Mouse (Mus musculus) intestine, embryonic 16.5 days (tissue): ENCODE results near the gene Pafah2. TPM values are rescaled to one million over a fixed set of nuclear protein-coding genes. Genes with fewer than 3 reads are reported as not detected.

Experiments used
- ATAC-seq: fragments of 200-750 bp; cut with Nextera tagmentation; 2 replicates; pipeline ENCODE4 v1.8.0; 2017; ENCODE audit warnings: moderate TSS enrichment, moderate library complexity
- H3K27ac ChIP-seq: fragments of 300-500 bp; sonication (generic); 2 replicates; pipeline ENCODE4 v1.5.1; 2014; ENCODE audit warnings: mild to moderate bottlenecking, low read length
- H3K27me3 ChIP-seq: fragments of 300-500 bp; sonication (generic); replicated peaks from 2 replicates; pipeline ENCODE4 v1.6.1; 2014; ENCODE audit warnings: low read length, control low read depth, mixed read lengths; ENCODE audit not compliant: control insufficient read depth, insufficient read depth
- H3K36me3 ChIP-seq: fragments of 300-500 bp; sonication (generic); 2 replicates; pipeline ENCODE4 v1.6.1; 2014; ENCODE audit warnings: low read length, control low read depth; ENCODE audit not compliant: control insufficient read depth, insufficient read depth
- H3K4me1 ChIP-seq: fragments of 300-500 bp; sonication (generic); 2 replicates; pipeline ENCODE4 v1.6.1; 2014; ENCODE audit warnings: low read length, control low read depth, mixed read lengths; ENCODE audit not compliant: control insufficient read depth, insufficient read depth
- H3K4me2 ChIP-seq: fragments of 300-500 bp; sonication (generic); 2 replicates; pipeline ENCODE4 v1.6.1; 2014; ENCODE audit warnings: low read depth, low read length, control low read depth
- H3K4me3 ChIP-seq: fragments of 300-500 bp; sonication (generic); 2 replicates; pipeline ENCODE4 v1.5.1; 2014; ENCODE audit warnings: mild to moderate bottlenecking, low read length
- H3K9ac ChIP-seq: fragments of 300-500 bp; sonication (generic); 2 replicates; pipeline ENCODE4 v1.6.1; 2014; ENCODE audit warnings: low read depth, low read length
- H3K9me3 ChIP-seq: fragments of 300-500 bp; sonication (generic); 2 replicates; pipeline ENCODE4 v1.6.1; 2016; ENCODE audit warnings: low read length, control low read depth; ENCODE audit not compliant: control insufficient read depth
- WGBS: fragments of 180-500 bp; shearing (Covaris S2); extraction: QIAGEN DNeasy Blood & Tissue Kit; methylation state at CpG from one replicate; pipeline ENCODE4 v1.1.7; 2014; 5-methylcytosine and 5-hydroxymethylcytosine counted together
- polyA plus RNA-seq: library from polyadenylated mRNA; unstranded; fragments of >200 nt; fragmentation: Nextera tagmentation; extraction: Ambion mirVana; gene quantifications from 2 replicates; pipeline ENCODE4 v1.2.1, GENCODE M21; 2015

Pafah2 gene
- polyA plus RNA-seq, 1 experiment from 2014 or later: 61.6 TPM

GRCm38 (mm10) chr4:134401856-134402570 lies 5.9 kb downstream of the Pafah2 start:
- H3K4me2 ChIP-seq: peak overlapping the region; percentile 76
- peak overlapping the region; percentile 45 for H3K4me3 ChIP-seq
- peak overlapping the region; percentile 65; the same call in 1 of the 2 replicates for H3K9ac ChIP-seq
- peaks cover 25% of the 10 kb centered on the region for H3K4me1 ChIP-seq
- peak overlapping the region; percentile 67; the same call in 1 of the 2 replicates for H3K27ac ChIP-seq
- H3K36me3 ChIP-seq: no peaks in the 10 kb centered on the region
- ATAC-seq: peak; percentile 63
- no peaks in the 10 kb centered on the region for H3K9me3 ChIP-seq
- no peaks in the 10 kb centered on the region for H3K27me3 ChIP-seq
- 42% methylated on average over 16 of the region's 16 CpGs for WGBS

DNA sequence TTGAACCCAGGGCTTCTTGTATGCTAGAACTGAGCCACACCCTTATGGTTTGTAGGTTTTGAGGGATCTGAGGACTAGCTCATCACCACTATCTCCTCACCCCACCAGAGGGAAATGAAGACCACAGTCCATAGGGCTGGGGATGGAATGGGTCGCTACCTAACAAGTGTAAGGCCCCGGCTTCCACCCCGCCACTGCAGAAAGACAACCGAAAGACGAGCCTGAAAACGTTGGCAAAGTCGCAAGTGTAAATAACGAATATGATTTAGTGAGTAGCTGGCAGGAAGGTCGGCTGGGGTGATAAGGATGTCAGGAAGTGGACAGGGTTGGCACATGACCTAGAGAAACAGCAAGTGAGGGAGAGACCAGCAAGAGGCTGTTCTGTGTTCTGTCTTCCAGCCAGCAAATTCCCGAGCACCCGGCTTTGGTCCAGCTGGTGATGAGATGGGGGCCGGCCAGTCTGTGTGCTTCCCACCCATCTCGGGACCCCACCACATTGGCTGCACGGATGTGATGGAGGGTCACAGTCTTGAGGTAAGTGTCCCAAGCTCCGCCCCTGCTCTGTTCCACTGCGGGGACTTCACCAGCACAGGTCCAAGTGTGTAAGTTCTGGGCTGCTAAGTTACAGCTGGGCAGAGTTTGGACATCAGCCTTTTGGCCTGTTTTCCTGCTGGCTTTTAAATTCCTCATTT lies 6.6 kb downstream of the Pafah2 start:
- H3K9ac ChIP-seq: no peak overlapping the region
- H3K9me3 ChIP-seq: no peaks in the 10 kb centered on the region
- H3K4me2 ChIP-seq: no peak overlapping the region
- no peak overlapping the region for H3K4me3 ChIP-seq
- peak; percentile 13 for ATAC-seq
- 57% methylated on average over 16 of the region's 16 CpGs for whole genome bisulfite sequencing
- H3K4me1 ChIP-seq: peaks cover 21% of the 10 kb centered on the region
- peak overlapping the region; percentile 38; the same call in 1 of the 2 replicates for H3K27ac ChIP-seq
- H3K36me3 ChIP-seq: no peaks in the 10 kb centered on the region
- no peaks in the 10 kb centered on the region for H3K27me3 ChIP-seq

GRCm38 (mm10) chr4:134403721-134404120 lies 7.6 kb downstream of the Pafah2 start:
- H3K36me3 ChIP-seq: no peaks in the 10 kb centered on the region
- no peak overlapping the region for H3K4me2 ChIP-seq
- ATAC-seq: no peak
- H3K27ac ChIP-seq: no peak overlapping the region
- H3K4me3 ChIP-seq: no peak overlapping the region
- no peaks in the 10 kb centered on the region for H3K27me3 ChIP-seq
- 65% methylated on average over 7 of the region's 7 CpGs for WGBS
- no peaks in the 10 kb centered on the region for H3K9me3 ChIP-seq
- peaks cover 21% of the 10 kb centered on the region for H3K4me1 ChIP-seq
- no peak overlapping the region for H3K9ac ChIP-seq

GRCm38 (mm10) chr4:134409286-134409685 lies 13.2 kb downstream of the Pafah2 start:
- H3K27me3 ChIP-seq: no peaks in the 10 kb centered on the region
- no peaks in the 10 kb centered on the region for H3K9me3 ChIP-seq
- H3K36me3 ChIP-seq: 0 out of 2 replicates have a peak, but pooled peaks cover 3% of the 10 kb centered on the region
- H3K9ac ChIP-seq: no peak overlapping the region
- H3K4me2 ChIP-seq: no peak overlapping the region
- H3K4me1 ChIP-seq: no peaks in the 10 kb centered on the region
- no peak overlapping the region for H3K4me3 ChIP-seq
- ATAC-seq: no peak
- WGBS: 74% methylated on average over 5 of the region's 5 CpGs
- no peak overlapping the region for H3K27ac ChIP-seq

- Histone ChIP-seq H3K9ac (no peak overlapping the region), H3K4me1 (no peaks in the 10 kb centered on the region), H3K4me3 (no peak overlapping the region), H3K27me3 (no peaks in the 10 kb centered on the region), H3K4me2 (no peak overlapping the region), H3K36me3 (peaks cover 18% of the 10 kb centered on the region), H3K27ac (no peak overlapping the region), H3K9me3 (no peaks in the 10 kb centered on the region)
- whole genome bisulfite sequencing: 77% methylated on average over 17 of the region's 17 CpGs
- ATAC-seq: no peak
Observed at GRCm38 (mm10) chr4:134416177-134416576, 20.1 kb downstream of the Pafah2 start.

- Histone ChIP-seq H3K36me3 (peaks cover 18% of the 10 kb centered on the region), H3K27me3 (no peaks in the 10 kb centered on the region), H3K9ac (no peak overlapping the region), H3K4me1 (no peaks in the 10 kb centered on the region), H3K27ac (no peak overlapping the region), H3K4me2 (no peak overlapping the region), H3K9me3 (no peaks in the 10 kb centered on the region), H3K4me3 (no peak overlapping the region)
- WGBS: 65% methylated on average over 15 of the region's 15 CpGs
- no peak for ATAC-seq
Observed at GRCm38 (mm10) chr4:134416602-134417001, 20.5 kb downstream of the Pafah2 start.

DNA sequence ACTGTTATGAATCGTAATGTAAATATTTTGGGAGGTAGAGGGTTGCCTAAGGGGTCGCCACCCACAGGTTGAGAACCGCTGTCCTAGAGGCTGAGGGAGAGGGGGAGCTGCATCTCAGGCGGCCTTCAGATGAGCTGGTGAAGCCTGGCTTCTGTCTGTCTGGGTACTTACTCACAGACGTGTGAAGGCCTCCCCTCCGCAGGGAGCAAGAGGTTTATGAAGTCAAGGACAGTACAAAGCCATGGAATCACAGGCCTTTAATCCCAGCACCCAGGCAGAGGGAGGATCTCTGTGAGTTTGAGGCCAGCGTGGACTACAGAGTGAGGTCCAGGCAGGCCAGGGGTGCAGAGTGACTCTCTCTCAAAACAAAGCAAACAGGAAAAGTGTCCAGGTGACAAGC lies 21.0 kb downstream of the Pafah2 start:
- Histone ChIP-seq H3K27me3 (no peaks in the 10 kb centered on the region), H3K9ac (no peak overlapping the region), H3K4me2 (no peak overlapping the region), H3K27ac (no peak overlapping the region), H3K4me3 (no peak overlapping the region), H3K4me1 (no peaks in the 10 kb centered on the region), H3K9me3 (no peaks in the 10 kb centered on the region), H3K36me3 (peaks cover 15% of the 10 kb centered on the region)
- ATAC-seq: no peak
- WGBS: 61% methylated on average over 7 of the region's 7 CpGs

DNA sequence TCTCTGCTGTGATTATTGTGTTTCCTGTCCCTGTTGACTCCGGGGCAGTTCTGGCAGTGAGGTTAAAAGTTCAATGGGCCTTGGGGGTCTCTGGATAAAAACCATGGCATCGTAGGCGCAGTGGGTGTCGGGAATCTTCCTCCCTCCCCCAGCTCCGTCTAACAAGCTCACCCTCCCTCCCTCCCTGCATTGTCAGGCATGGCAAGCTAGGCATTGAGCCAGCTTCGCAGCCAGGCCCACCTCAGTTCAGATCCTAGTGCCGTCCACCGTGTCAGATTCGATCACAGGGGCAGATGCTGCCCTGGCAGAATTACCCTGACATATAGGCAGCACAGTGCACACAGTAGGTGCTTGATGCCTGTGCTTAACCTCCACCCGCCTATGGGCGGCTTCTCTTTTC lies 25.9 kb downstream of the Pafah2 start:
- H3K36me3 ChIP-seq: peaks cover 20% of the 10 kb centered on the region
- 65% methylated on average over 11 of the region's 11 CpGs for WGBS

GRCm38 (mm10) chr4:134423949-134424348 lies 27.8 kb downstream of the Pafah2 start:
- ATAC-seq: no peak
- peaks cover 9% of the 10 kb centered on the region for H3K36me3 ChIP-seq
- WGBS: 90% methylated on average over 7 of the region's 7 CpGs

More for the DNA sequence above, 25.9 kb downstream of the Pafah2 start:
- Histone ChIP-seq H3K27me3 (no peaks in the 10 kb centered on the region), H3K27ac (no peak overlapping the region), H3K9me3 (no peaks in the 10 kb centered on the region), H3K4me1 (no peaks in the 10 kb centered on the region), H3K9ac (no peak overlapping the region), H3K4me2 (no peak overlapping the region), H3K4me3 (no peak overlapping the region)
- ATAC-seq: no peak

More at GRCm38 (mm10) chr4:134423949-134424348, 27.8 kb downstream of the Pafah2 start:
- H3K4me3 ChIP-seq: no peak overlapping the region
- H3K27me3 ChIP-seq: no peaks in the 10 kb centered on the region
- H3K4me2 ChIP-seq: no peak overlapping the region
- H3K9ac ChIP-seq: no peak overlapping the region
- H3K4me1 ChIP-seq: no peaks in the 10 kb centered on the region
- no peaks in the 10 kb centered on the region for H3K9me3 ChIP-seq
- H3K27ac ChIP-seq: no peak overlapping the region
